Mouse (Mus musculus): Measurements from ENCODE around the gene Fastkd2.

GRCm38 (mm10) chr1:63763881-63764386 lies 33.5 kb downstream of the Fastkd2 start:
- no peak for TF ChIP-seq CTCF (IDR thresholded peaks at IDR 0.05; ENCODE audit: low read depth)
- TF ChIP-seq EP300 (IDR thresholded peaks at IDR 0.05; ENCODE audit: low read depth): no peak
